Mouse (Mus musculus) hindbrain, postnatal 0 days (tissue): Measurements from ENCODE around the gene Cfap65. TPM values are rescaled to one million over a fixed set of nuclear protein-coding genes. Genes with fewer than 3 reads are reported as not detected.

Experiments
- ATAC-seq: fragments of 200-750 bp; cut with Nextera tagmentation; 2 replicates; pipeline ENCODE4 v1.8.0; 2017; ENCODE audit warnings: mild to moderate bottlenecking, moderate TSS enrichment, moderate library complexity
- DNase-seq: peaks from one replicate; pipeline ENCODE4 v3.0.0-alpha.2; 2015; ENCODE audit warnings: low spot score
- H3K27ac ChIP-seq: fragments of 300-500 bp; sonication (generic); 2 replicates; pipeline ENCODE4 v1.5.1; 2014; ENCODE audit warnings: mild to moderate bottlenecking
- H3K27me3 ChIP-seq: fragments of 300-500 bp; sonication (generic); 2 replicates; pipeline ENCODE4 v1.6.1; 2014; ENCODE audit warnings: low read length, mixed read lengths; ENCODE audit not compliant: insufficient read depth
- H3K36me3 ChIP-seq: fragments of 300-500 bp; sonication (generic); 2 replicates; pipeline ENCODE4 v1.6.1; 2014; ENCODE audit warnings: low read length, mixed read lengths; ENCODE audit not compliant: insufficient read depth
- H3K4me1 ChIP-seq: fragments of 300-500 bp; sonication (generic); 2 replicates; pipeline ENCODE4 v1.6.1; 2014; ENCODE audit warnings: antibody characterized with exemption, low read length, mixed read lengths; ENCODE audit not compliant: insufficient read depth
- H3K4me2 ChIP-seq: fragments of 300-500 bp; sonication (generic); 2 replicates; pipeline ENCODE4 v1.6.1; 2014; ENCODE audit warnings: low read depth, mild to moderate bottlenecking, low read length, moderate library complexity, mixed read lengths
- H3K4me3 ChIP-seq: fragments of 300-500 bp; sonication (generic); 2 replicates; pipeline ENCODE4 v1.5.1; 2014; ENCODE audit warnings: low read length
- H3K9ac ChIP-seq: fragments of 300-500 bp; sonication (generic); replicated peaks from 2 replicates; pipeline ENCODE4 v1.6.1; 2014; ENCODE audit warnings: mild to moderate bottlenecking, low read length, moderate library complexity, mixed read lengths
- H3K9me3 ChIP-seq: fragments of 300-500 bp; sonication (generic); 2 replicates; pipeline ENCODE4 v1.6.1; 2016; ENCODE audit warnings: low read length, mixed read lengths
- CTCF ChIP-seq: IDR thresholded peaks from 2 replicates; pipeline ENCODE4 v1.5.1; 2016; ENCODE audit warnings: antibody characterized with exemption, control low read depth, low read depth
- WGBS: fragments of 180-500 bp; shearing (Covaris S2); extraction: QIAGEN DNeasy Blood & Tissue Kit; methylation state at CpG from one replicate; pipeline ENCODE4 v1.1.7; 2014; 5-methylcytosine and 5-hydroxymethylcytosine counted together
- polyA plus RNA-seq: library from polyadenylated mRNA; unstranded; fragments of >200 nt; fragmentation: Nextera tagmentation; extraction: Ambion mirVana; gene quantifications from 2 replicates; pipeline ENCODE4 v1.2.1, GENCODE M21; 2015
- total RNA-seq: library from RNA; depleted of rRNA; stranded (reverse); fragments of >200 nt; gene quantifications from 2 replicates; pipeline ENCODE4 v1.2.3, GENCODE M21; 2014

The Cfap65 gene
- total and polyA plus RNA-seq, 2 experiments from 2014 or later, result 1.3 to 4.7 TPM

- WGBS, result 3% methylated on average over 39 of the region's 39 CpGs
- peak; percentile 32 for ATAC-seq
These were observed 42.9 kb downstream of the Cfap65 start for GRCm38 (mm10) chr1:74892351-74893133.

DNA sequence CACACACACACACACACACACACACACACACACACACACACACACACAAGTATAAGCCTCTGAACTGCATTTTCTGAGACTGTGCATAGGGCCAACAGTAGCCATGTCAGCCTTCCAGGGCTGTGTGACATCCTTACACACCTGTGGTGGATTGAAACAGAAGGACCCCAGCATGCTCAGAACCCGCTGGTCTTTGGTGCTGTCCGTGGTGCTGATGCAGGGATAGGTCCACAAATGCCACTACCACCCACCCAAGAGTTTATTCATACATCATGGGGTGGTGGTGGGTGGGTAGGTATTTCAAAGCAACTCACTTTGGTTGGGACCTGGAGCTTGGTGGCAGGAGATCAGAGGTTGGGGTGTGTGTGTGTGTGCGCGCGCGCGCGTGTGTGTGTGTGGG is 43.9 kb downstream of the Cfap65 start:
- ATAC-seq (no peak), DNase-seq (peak; percentile 22)
- H3K27ac ChIP-seq, result no peak overlapping the region
- no peaks in the 10 kb centered on the region for H3K9me3 ChIP-seq
- peaks cover 67% of the 10 kb centered on the region for H3K27me3 ChIP-seq
- no peak overlapping the region for H3K4me3 ChIP-seq
- 0% methylated on average over 2 of the region's 8 CpGs for WGBS
- H3K4me2 ChIP-seq, result no peak overlapping the region
- TF ChIP-seq CTCF, result no peak
- H3K36me3 ChIP-seq, result no peaks in the 10 kb centered on the region
- no peak overlapping the region for H3K9ac ChIP-seq
- H3K4me1 ChIP-seq, result no peaks in the 10 kb centered on the region

More at GRCm38 (mm10) chr1:74892351-74893133, 42.9 kb downstream of the Cfap65 start:
- H3K27me3 ChIP-seq, result peaks cover 61% of the 10 kb centered on the region
- H3K27ac ChIP-seq, result no peak overlapping the region
- peak overlapping the region; percentile 16 for H3K4me3 ChIP-seq
- H3K36me3 ChIP-seq, result no peaks in the 10 kb centered on the region
- no peaks in the 10 kb centered on the region for H3K9me3 ChIP-seq
- DNase-seq, result peak; percentile 17
- no peaks in the 10 kb centered on the region for H3K4me1 ChIP-seq
- peak overlapping the region; percentile 56 for H3K4me2 ChIP-seq
- peak; percentile 10; the same call in 1 of the 2 replicates for TF ChIP-seq CTCF
- no peak overlapping the region for H3K9ac ChIP-seq

- WGBS, result under 1% methylated on average over 37 of the region's 43 CpGs
- no peak for ATAC-seq
These were observed 49.9 kb downstream of the Cfap65 start, which contains the start of gene Fev for GRCm38 (mm10) chr1:74885369-74886042. Fev (minus strand) TSS chr1:74885419.

GRCm38 (mm10) chr1:74884196-74885141 is 50.9 kb downstream of the Cfap65 start:
- peak overlapping the region; percentile 21 for H3K4me3 ChIP-seq
- ATAC-seq, result no peak

More at GRCm38 (mm10) chr1:74885369-74886042, 49.9 kb downstream of the Cfap65 start, which contains the start of gene Fev:
- Histone ChIP-seq H3K4me1 (peaks cover 7% of the 10 kb centered on the region; the same call in 1 of the 2 replicates), H3K9me3 (no peaks in the 10 kb centered on the region), H3K36me3 (no peaks in the 10 kb centered on the region), H3K9ac (no peak within 1 kb of the TSS), H3K4me2 (peak within 1 kb of the TSS; percentile 44), H3K27ac (no peak within 1 kb of the TSS), H3K27me3 (peaks cover 83% of the 10 kb centered on the region), H3K4me3 (peak within 1 kb of the TSS; percentile 21)
- TF ChIP-seq CTCF, result no peak
- DNase-seq, result no peak

GRCm38 (mm10) chr1:74883441-74883840 is 52.0 kb downstream of the Cfap65 start:
- Histone ChIP-seq H3K9ac (no peak overlapping the region), H3K4me2 (no peak overlapping the region), H3K27ac (no peak overlapping the region), H3K4me1 (peaks cover 7% of the 10 kb centered on the region; the same call in 1 of the 2 replicates), H3K4me3 (no peak overlapping the region), H3K9me3 (no peaks in the 10 kb centered on the region), H3K36me3 (no peaks in the 10 kb centered on the region), H3K27me3 (peaks cover 79% of the 10 kb centered on the region)
- ATAC-seq (no peak), DNase-seq (no peak)
- WGBS, result 11% methylated on average over 5 of the region's 5 CpGs
- TF ChIP-seq CTCF, result no peak

More at GRCm38 (mm10) chr1:74884196-74885141, 50.9 kb downstream of the Cfap65 start:
- DNase-seq, result no peak
- TF ChIP-seq CTCF, result no peak
- peaks cover 7% of the 10 kb centered on the region; the same call in 1 of the 2 replicates for H3K4me1 ChIP-seq
- no peaks in the 10 kb centered on the region for H3K36me3 ChIP-seq
- under 1% methylated on average over 57 of the region's 57 CpGs for WGBS
- peaks cover 76% of the 10 kb centered on the region for H3K27me3 ChIP-seq
- H3K9me3 ChIP-seq, result no peaks in the 10 kb centered on the region
- no peak overlapping the region for H3K9ac ChIP-seq
- peak overlapping the region; percentile 44 for H3K4me2 ChIP-seq
- H3K27ac ChIP-seq, result no peak overlapping the region

DNA sequence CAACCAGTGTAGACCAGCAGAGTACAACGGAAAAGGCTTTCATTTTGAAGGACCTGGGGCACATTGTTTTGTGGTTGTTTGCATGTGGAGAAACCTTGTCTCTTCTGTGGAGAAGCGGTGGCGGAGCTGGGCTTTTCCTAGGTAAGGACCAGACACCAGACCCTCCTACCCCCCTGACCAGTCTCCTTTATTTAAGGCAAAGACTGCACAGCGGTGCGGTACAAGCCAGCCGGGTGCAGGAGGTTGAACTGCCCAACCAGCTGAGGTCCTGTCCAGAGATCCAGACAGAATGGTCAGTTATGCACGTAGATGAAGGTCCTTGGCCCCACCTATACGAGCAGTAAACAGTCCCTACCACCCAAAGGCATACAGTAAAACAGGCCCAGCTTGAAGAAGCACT is 52.6 kb downstream of the Cfap65 start:
- Histone ChIP-seq H3K27me3 (peaks cover 73% of the 10 kb centered on the region), H3K4me3 (peak overlapping the region; percentile 36), H3K4me1 (peaks cover 7% of the 10 kb centered on the region; the same call in 1 of the 2 replicates), H3K4me2 (peak overlapping the region; percentile 64), H3K9ac (no peak overlapping the region), H3K36me3 (no peaks in the 10 kb centered on the region), H3K27ac (no peak overlapping the region), H3K9me3 (no peaks in the 10 kb centered on the region)
- ATAC-seq (no peak), DNase-seq (no peak)
- TF ChIP-seq CTCF, result no peak
- WGBS, result 4% methylated on average over 8 of the region's 8 CpGs
